ENCODE assay signal across 8 mouse cellular contexts in genomic region chr1:186705915-186706248, GRCm38 (mm10). TPM values are rescaled to one million over a fixed set of nuclear protein-coding genes. Genes with fewer than 3 reads are reported as not detected.
DNase-seq lines count a peak whose midpoint lies in the region; ATAC-seq and TF ChIP-seq lines count a peak whose summit lies in the region.

Tgfb2 (minus strand) TSS chr1:186705989.

- DNase-seq in kidney, adult 2 months, result no peak
- DNase-seq in kidney, postnatal 25 days, result no peak
- peak; percentile 56 for DNase-seq in MN1 (ENCODE audit: low spot score)
- peak; percentile 50 for DNase-seq in forebrain, embryonic 14.5 days (ENCODE audit: low spot score)
- peak; percentile 77 for DNase-seq in retina, postnatal 1 day
- DNase-seq in spleen, postnatal 4 days (ENCODE audit: low spot score in 2 of 2), result no peak

- 10% methylated on average over 12 of the region's 12 CpGs for WGBS in kidney, adult 2 months
- WGBS in forebrain, embryonic 14.5 days, result 3% methylated on average over 12 of the region's 12 CpGs
- 3% methylated on average over 12 of the region's 12 CpGs for WGBS in hindbrain, embryonic 13.5 days
- whole genome bisulfite sequencing in liver, embryonic 12.5 days (ENCODE audit: insufficient replicate concordance), result 3% methylated on average over 12 of the region's 12 CpGs

- H3K9me3 ChIP-seq in forebrain, embryonic 14.5 days (replicated peaks; ENCODE audit: control insufficient read depth, low read length), result no peaks in the 10 kb centered on the region
- no peaks in the 10 kb centered on the region for H3K9me3 ChIP-seq in hindbrain, embryonic 13.5 days
- no peaks in the 10 kb centered on the region for H3K9me3 ChIP-seq in liver, embryonic 12.5 days (replicated peaks)

- no peak for TF ChIP-seq CTCF in kidney, adult 2 months (conservative IDR thresholded peaks at IDR 0.05; ENCODE audit: insufficient read depth, insufficient read length, low read depth, low read length)

- peak within 1 kb of the TSS; percentile 96 for H3K4me2 ChIP-seq in forebrain, embryonic 14.5 days (ENCODE audit: low read length)
- peak within 1 kb of the TSS; percentile 79 for H3K4me2 ChIP-seq in hindbrain, embryonic 13.5 days
- peak within 1 kb of the TSS; percentile 72 for H3K4me2 ChIP-seq in liver, embryonic 12.5 days

- peak; percentile 35 for ATAC-seq in forebrain, embryonic 14.5 days
- ATAC-seq in hindbrain, embryonic 13.5 days (ENCODE audit: low FRiP score), result peak; percentile 61
- ATAC-seq in liver, embryonic 12.5 days, result peak; percentile 28; the same call in 1 of the 2 replicates

- no peak for TF ChIP-seq POLR2A in kidney, adult 2 months (IDR thresholded peaks at IDR 0.05; ENCODE audit: low read depth, low read length)

- H3K27me3 ChIP-seq in kidney, adult 2 months (replicated peaks; ENCODE audit: control insufficient read depth, insufficient read depth, low read length), result 0 out of 2 replicates have a peak, but pooled peaks cover 1% of the 10 kb centered on the region
- no peaks in the 10 kb centered on the region for H3K27me3 ChIP-seq in forebrain, embryonic 14.5 days (replicated peaks; ENCODE audit: control insufficient read depth, insufficient read depth, low read length)
- H3K27me3 ChIP-seq in hindbrain, embryonic 13.5 days, result peaks cover 18% of the 10 kb centered on the region
- peaks cover 59% of the 10 kb centered on the region for H3K27me3 ChIP-seq in liver, embryonic 12.5 days (replicated peaks)

- H3K36me3 ChIP-seq in kidney, adult 2 months (ENCODE audit: control insufficient read depth, insufficient read depth, low read length), result no peaks in the 10 kb centered on the region
- no peaks in the 10 kb centered on the region for H3K36me3 ChIP-seq in forebrain, embryonic 14.5 days (ENCODE audit: control insufficient read depth, insufficient read depth, low read length)
- H3K36me3 ChIP-seq in hindbrain, embryonic 13.5 days, result no peaks in the 10 kb centered on the region
- H3K36me3 ChIP-seq in liver, embryonic 12.5 days, result no peaks in the 10 kb centered on the region

- no peak within 1 kb of the TSS for H3K27ac ChIP-seq in kidney, adult 2 months (ENCODE audit: insufficient read depth, low read depth, low read length)
- peak within 1 kb of the TSS; percentile 30; the same call in 1 of the 2 replicates for H3K27ac ChIP-seq in forebrain, embryonic 14.5 days (ENCODE audit: low read depth, low read length)
- peak within 1 kb of the TSS; percentile 72 for H3K27ac ChIP-seq in hindbrain, embryonic 13.5 days
- no peak within 1 kb of the TSS for H3K27ac ChIP-seq in liver, embryonic 12.5 days

- H3K9ac ChIP-seq in forebrain, embryonic 14.5 days (ENCODE audit: low read length), result peak within 1 kb of the TSS; percentile 70
- H3K9ac ChIP-seq in hindbrain, embryonic 13.5 days, result peak within 1 kb of the TSS; percentile 84
- H3K9ac ChIP-seq in liver, embryonic 12.5 days, result peak within 1 kb of the TSS; percentile 41

- peak within 1 kb of the TSS; percentile 63 for H3K4me3 ChIP-seq in kidney, adult 2 months (ENCODE audit: insufficient read depth, low read depth, low read length)
- H3K4me3 ChIP-seq in forebrain, embryonic 14.5 days (ENCODE audit: low read depth, low read length), result peak within 1 kb of the TSS; percentile 64
- H3K4me3 ChIP-seq in hindbrain, embryonic 13.5 days, result peak within 1 kb of the TSS; percentile 66
- H3K4me3 ChIP-seq in liver, embryonic 12.5 days, result peak within 1 kb of the TSS; percentile 57

- H3K4me1 ChIP-seq in kidney, adult 2 months (ENCODE audit: control insufficient read depth, insufficient read depth, low read length), result 0 out of 2 replicates have a peak, but pooled peaks cover 3% of the 10 kb centered on the region
- H3K4me1 ChIP-seq in forebrain, embryonic 14.5 days (ENCODE audit: control insufficient read depth, insufficient read depth, low read length), result peaks cover 6% of the 10 kb centered on the region
- H3K4me1 ChIP-seq in hindbrain, embryonic 13.5 days (replicated peaks), result peaks cover 36% of the 10 kb centered on the region
- H3K4me1 ChIP-seq in liver, embryonic 12.5 days, result peaks cover 19% of the 10 kb centered on the region

RNA-seq across cellular contexts. Expression of gene Tgfb2, which starts in this region (rescaled TPM):
- polyA plus RNA-seq in kidney, adult 2 months (2012; rRNA removed), result 1.5 TPM in 2 replicates
- polyA plus RNA-seq in forebrain, embryonic 14.5 days (2014; fragmentation: Nextera tagmentation; extraction: Ambion mirVana), result 12.4 and 14.4 TPM in 2 replicates
- 20.6 and 23.1 TPM in 2 replicates for polyA plus RNA-seq in hindbrain, embryonic 13.5 days (2015; fragmentation: Nextera tagmentation; extraction: Ambion mirVana)
- polyA plus RNA-seq in liver, embryonic 12.5 days (2016; fragmentation: Nextera tagmentation; extraction: Ambion mirVana), result 4.1 and 6.7 TPM in 2 replicates

Comparison
In these comparisons a context has a peak if more than half of its experiments do, and no peak if none do; other contexts are left out.
1. DNase-seq: peak in MN1 (single experiment), forebrain, embryonic 14.5 days (single experiment) and retina, postnatal 1 day (single experiment); none in kidney, adult 2 months (single experiment), kidney, postnatal 25 days (0 of 2) and spleen, postnatal 4 days (0 of 2).
2. H3K27ac ChIP-seq: peak in forebrain, embryonic 14.5 days (single experiment) and hindbrain, embryonic 13.5 days (single experiment); none in kidney, adult 2 months (single experiment) and liver, embryonic 12.5 days (single experiment).
3. Peak in every context shown above with its lines, with median percentiles within 50 percentile points of each other: H3K4me3 ChIP-seq, ATAC-seq, H3K4me2 ChIP-seq and H3K9ac ChIP-seq.